ENCODE assay signal across 17 mouse cellular contexts in the genomic region with DNA sequence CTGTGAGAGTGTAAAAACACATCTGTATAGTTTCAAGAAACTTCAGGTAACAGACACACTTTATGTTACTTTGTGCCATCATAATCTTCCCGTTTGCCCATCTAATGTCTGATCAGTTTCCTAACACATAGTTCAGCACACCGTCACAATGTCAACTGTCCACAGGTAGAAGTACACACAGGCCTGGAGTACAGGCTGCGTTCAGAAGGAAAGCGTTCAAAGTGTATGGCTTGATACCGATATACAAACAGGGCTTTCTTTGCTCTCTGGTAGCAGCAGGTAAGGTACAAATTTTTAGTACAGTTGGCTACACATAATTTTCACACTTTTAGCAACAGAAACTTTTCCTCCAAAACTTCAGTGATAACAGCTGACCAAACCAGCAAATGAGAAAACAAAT.
"Had no signal": no experiment of that assay in that cellular context is flagged by ENCODE, and none has a peak within 500 bp of the region (broad histone marks: within the 10 kb centered on the region; RNA-seq: fewer than 3 reads in every experiment).

No protein-coding gene starts in this region.

- H3K36me3 ChIP-seq: lung, embryonic 15.5 days; stomach, embryonic 15.5 days had no signal

- H3K4me3 ChIP-seq: lung, embryonic 15.5 days; megakaryocyte, embryonic 14.5 days; midbrain, embryonic 13.5 days; midbrain, embryonic 15.5 days; neural tube, embryonic 12.5 days; stomach, embryonic 15.5 days had no signal

- H3K9ac ChIP-seq: lung, embryonic 15.5 days; midbrain, embryonic 13.5 days; midbrain, embryonic 15.5 days; neural tube, embryonic 12.5 days; stomach, embryonic 15.5 days had no signal

- H3K27ac ChIP-seq: lung, embryonic 15.5 days; macrophage; midbrain, embryonic 13.5 days; midbrain, embryonic 15.5 days; neural tube, embryonic 12.5 days; stomach, embryonic 15.5 days; stomach, postnatal 0 days had no signal

- H3K9me3 ChIP-seq: lung, embryonic 15.5 days; megakaryocyte, embryonic 14.5 days; midbrain, embryonic 13.5 days; midbrain, embryonic 15.5 days; neural tube, embryonic 12.5 days; stomach, embryonic 15.5 days had no signal

- H3K4me2 ChIP-seq: lung, embryonic 15.5 days; midbrain, embryonic 11.5 days; midbrain, embryonic 13.5 days; midbrain, embryonic 15.5 days; neural tube, embryonic 12.5 days; stomach, embryonic 15.5 days had no signal

- DNase-seq: lung, adult 2 months; lung, postnatal 14 days; lung, postnatal 36 days; right cerebral cortex, postnatal 14 days; thymus, adult 2 months; thymus, postnatal 25 days; thymus, postnatal 4 days had no signal

- ATAC-seq: lung, postnatal 0 days; midbrain, embryonic 13.5 days; midbrain, embryonic 15.5 days had no signal

- H3K27me3 ChIP-seq: lung, embryonic 15.5 days; megakaryocyte, embryonic 14.5 days; midbrain, embryonic 13.5 days; midbrain, embryonic 15.5 days; neural tube, embryonic 12.5 days; stomach, embryonic 15.5 days had no signal
